Mouse (Mus musculus): ENCODE measurements around the gene Ptpn1.

GRCm38 (mm10) chr2:167953819-167954218 lies 22.0 kb downstream of the Ptpn1 start:
- TF ChIP-seq GATA1 (IDR thresholded peaks at IDR 0.05; ENCODE audit: low read length) (no peak), TAL1 (IDR thresholded peaks at IDR 0.05; ENCODE audit: low read length) (no peak)
